Mouse (Mus musculus) liver, adult (tissue): ENCODE data around the gene Tnik.

Experiments
- GATA4 ChIP-seq: IDR thresholded peaks from 2 replicates; pipeline ENCODE4 v1.6.1; 2014; ENCODE audit warnings: mild to moderate bottlenecking, low read length; ENCODE audit not compliant: insufficient replicate concordance

The Tnik gene

GRCm38 (mm10) chr3:28361056-28361455 is 98.0 kb downstream of the Tnik start:
- no peak for TF ChIP-seq GATA4

GRCm38 (mm10) chr3:28363441-28364125 is 100.6 kb downstream of the Tnik start:
- TF ChIP-seq GATA4: no peak

GRCm38 (mm10) chr3:28368746-28369145 is 105.7 kb downstream of the Tnik start:
- TF ChIP-seq GATA4: no peak

- no peak for TF ChIP-seq GATA4
These were observed 106.3 kb downstream of the Tnik start for GRCm38 (mm10) chr3:28369266-28369665.

- no peak for TF ChIP-seq GATA4
These were observed 106.7 kb downstream of the Tnik start for GRCm38 (mm10) chr3:28369698-28370097.

GRCm38 (mm10) chr3:28371583-28371982 is 108.6 kb downstream of the Tnik start:
- no peak for TF ChIP-seq GATA4

- TF ChIP-seq GATA4: no peak
These were observed 109.4 kb downstream of the Tnik start for GRCm38 (mm10) chr3:28372459-28372858.

- TF ChIP-seq GATA4: no peak
These were observed 111.9 kb downstream of the Tnik start for GRCm38 (mm10) chr3:28374738-28375510.

GRCm38 (mm10) chr3:28380224-28380623 is 117.2 kb downstream of the Tnik start:
- TF ChIP-seq GATA4: no peak

GRCm38 (mm10) chr3:28383526-28384126 is 120.6 kb downstream of the Tnik start:
- no peak for TF ChIP-seq GATA4

- TF ChIP-seq GATA4: no peak
These were observed 122.4 kb downstream of the Tnik start for GRCm38 (mm10) chr3:28385199-28385975.

- TF ChIP-seq GATA4: no peak
These were observed 125.5 kb downstream of the Tnik start for GRCm38 (mm10) chr3:28388540-28388939.

- TF ChIP-seq GATA4: no peak
These were observed 127.2 kb downstream of the Tnik start for GRCm38 (mm10) chr3:28390183-28390582.

- TF ChIP-seq GATA4: no peak
These were observed 129.5 kb downstream of the Tnik start for GRCm38 (mm10) chr3:28392542-28392941.

GRCm38 (mm10) chr3:28398781-28399180 is 135.8 kb downstream of the Tnik start:
- TF ChIP-seq GATA4: no peak
